Mouse (Mus musculus): ENCODE results near the gene Rftn1.
"Not testable (repeated sequence)": the region's sequence is repeated elsewhere in the genome, so short reads cannot be mapped to it uniquely, and the experiment has no call there.

DNA sequence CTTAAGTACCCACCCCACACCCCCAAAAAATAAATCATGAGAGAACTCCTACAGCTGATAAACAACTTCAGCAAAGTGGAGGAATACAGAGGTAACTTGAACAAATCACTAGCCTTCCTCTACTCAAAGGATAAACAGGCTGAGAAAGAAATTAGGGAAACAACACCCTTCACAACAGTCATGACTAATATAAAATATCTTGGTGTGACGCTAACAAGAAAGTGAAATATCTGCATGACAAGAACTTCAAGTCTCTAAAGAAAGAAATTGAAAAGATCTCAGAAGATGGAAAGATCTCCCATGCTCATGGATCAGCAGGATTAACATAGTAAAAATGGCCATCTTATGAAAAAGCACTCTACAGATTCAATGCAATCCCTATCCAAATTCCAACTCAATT lies 15.8 kb upstream of the Rftn1 start:
- TF ChIP-seq CTCF (IDR thresholded peaks at IDR 0.05; ENCODE audit: control insufficient read depth, insufficient read depth, insufficient replicate concordance, low read depth, low read length); POLR2A (IDR thresholded peaks at IDR 0.05; ENCODE audit: control insufficient read depth, low read depth, low read length): not testable (repeated sequence)
